27 mouse cellular contexts compared by ENCODE assay signal in the genomic region with DNA sequence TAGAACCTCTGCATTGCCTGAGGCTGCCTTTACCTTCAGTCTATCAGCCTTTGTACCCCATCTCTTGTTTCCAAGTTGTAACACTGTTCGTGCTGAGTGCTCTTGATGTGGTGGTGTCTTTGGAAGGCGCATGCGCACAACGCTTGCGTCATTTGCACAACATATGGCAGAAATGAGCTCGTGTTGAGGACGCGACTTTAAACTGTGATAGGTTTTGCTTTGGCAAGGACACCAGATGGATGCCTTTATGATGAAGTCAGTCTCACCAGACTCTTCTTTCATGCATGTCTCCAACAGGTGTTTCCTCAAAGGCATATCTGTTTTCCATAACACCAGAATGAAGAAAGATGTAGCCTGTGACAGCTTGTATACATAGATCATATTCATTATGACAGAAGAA.
DNase-seq lines count a peak whose midpoint lies in the region; ATAC-seq lines count a peak whose summit lies in the region.
"Had no signal": no experiment of that assay in that cellular context is flagged by ENCODE, and none has a peak within 500 bp of the region (broad histone marks: within the 10 kb centered on the region; RNA-seq: fewer than 3 reads in every experiment).

No protein-coding gene starts in this region.

- H3K9ac ChIP-seq in embryonic facial prominence, embryonic 14.5 days (ENCODE audit: low read depth, low read length), result no peak overlapping the region
- H3K9ac ChIP-seq in heart, embryonic 11.5 days (ENCODE audit: low read depth, low read length), result no peak overlapping the region
- H3K9ac ChIP-seq: embryonic facial prominence, embryonic 13.5 days; forebrain, embryonic 12.5 days; heart, embryonic 13.5 days; hindbrain, embryonic 14.5 days had no signal

- H3K27me3 ChIP-seq in embryonic facial prominence, embryonic 14.5 days (replicated peaks; ENCODE audit: control insufficient read depth, insufficient read depth, low read length), result no peaks in the 10 kb centered on the region
- H3K27me3 ChIP-seq in embryonic facial prominence, embryonic 10.5 days (replicated peaks; ENCODE audit: low read depth, poor library complexity, severe bottlenecking), result peaks cover 6% of the 10 kb centered on the region; the same call in 1 of the 2 replicates
- H3K27me3 ChIP-seq in heart, embryonic 11.5 days (ENCODE audit: control insufficient read depth, insufficient read depth, low read length), result no peaks in the 10 kb centered on the region
- no peaks in the 10 kb centered on the region for H3K27me3 ChIP-seq in limb, embryonic 10.5 days (ENCODE audit: low read depth, poor library complexity, severe bottlenecking)
- H3K27me3 ChIP-seq: embryonic facial prominence, embryonic 13.5 days; forebrain, embryonic 12.5 days; heart, embryonic 13.5 days had no signal

- WGBS in embryonic facial prominence, embryonic 14.5 days, result 69% methylated on average over 8 of the region's 8 CpGs
- 94% methylated on average over 8 of the region's 8 CpGs for WGBS in embryonic facial prominence, embryonic 10.5 days
- 84% methylated on average over 8 of the region's 8 CpGs for WGBS in heart, embryonic 11.5 days (ENCODE audit: insufficient replicate concordance)
- 94% methylated on average over 8 of the region's 8 CpGs for WGBS in limb, embryonic 10.5 days

- no peaks in the 10 kb centered on the region for H3K4me1 ChIP-seq in embryonic facial prominence, embryonic 14.5 days (ENCODE audit: control insufficient read depth, insufficient read depth, low read length)
- peaks cover 35% of the 10 kb centered on the region for H3K4me1 ChIP-seq in embryonic facial prominence, embryonic 10.5 days
- no peaks in the 10 kb centered on the region for H3K4me1 ChIP-seq in heart, embryonic 11.5 days (ENCODE audit: control insufficient read depth, insufficient read depth, low read length)
- H3K4me1 ChIP-seq in limb, embryonic 10.5 days, result peaks cover 49% of the 10 kb centered on the region
- H3K4me1 ChIP-seq: forebrain, embryonic 12.5 days had no signal

- no peaks in the 10 kb centered on the region for H3K9me3 ChIP-seq in embryonic facial prominence, embryonic 14.5 days (ENCODE audit: control insufficient read depth, low read length)
- H3K9me3 ChIP-seq in embryonic facial prominence, embryonic 10.5 days, result peaks cover 5% of the 10 kb centered on the region; the same call in 1 of the 2 replicates
- no peaks in the 10 kb centered on the region for H3K9me3 ChIP-seq in heart, embryonic 11.5 days (replicated peaks; ENCODE audit: control insufficient read depth, low read length)
- H3K9me3 ChIP-seq in limb, embryonic 10.5 days (replicated peaks), result 0 out of 2 replicates have a peak, but pooled peaks cover 2% of the 10 kb centered on the region
- H3K9me3 ChIP-seq: embryonic facial prominence, embryonic 13.5 days; G1E; heart, embryonic 13.5 days had no signal

- H3K27ac ChIP-seq in embryonic facial prominence, embryonic 14.5 days (replicated peaks; ENCODE audit: low read depth, low read length), result no peak overlapping the region
- H3K27ac ChIP-seq in embryonic facial prominence, embryonic 10.5 days (replicated peaks), result no peak overlapping the region
- H3K27ac ChIP-seq in heart, embryonic 11.5 days (ENCODE audit: low read depth, low read length), result no peak overlapping the region
- H3K27ac ChIP-seq in limb, embryonic 10.5 days, result no peak overlapping the region
- H3K27ac ChIP-seq: embryonic facial prominence, embryonic 13.5 days; forebrain, embryonic 12.5 days; gastrocnemius, adult 2 months; heart, embryonic 13.5 days; hindbrain, embryonic 14.5 days; hindbrain, postnatal 0 days had no signal

- H3K4me3 ChIP-seq in embryonic facial prominence, embryonic 14.5 days (ENCODE audit: low read depth, low read length), result no peak overlapping the region
- no peak overlapping the region for H3K4me3 ChIP-seq in embryonic facial prominence, embryonic 10.5 days
- H3K4me3 ChIP-seq in heart, embryonic 11.5 days (ENCODE audit: low read depth, low read length), result no peak overlapping the region
- H3K4me3 ChIP-seq in limb, embryonic 10.5 days, result no peak overlapping the region
- H3K4me3 ChIP-seq: embryonic facial prominence, embryonic 13.5 days; forebrain, embryonic 12.5 days; gastrocnemius, adult 2 months; heart, embryonic 13.5 days had no signal

- H3K4me2 ChIP-seq in embryonic facial prominence, embryonic 14.5 days (ENCODE audit: low read depth, low read length), result no peak overlapping the region
- H3K4me2 ChIP-seq in heart, embryonic 11.5 days, result no peak overlapping the region
- H3K4me2 ChIP-seq: embryonic facial prominence, embryonic 13.5 days; forebrain, embryonic 12.5 days; heart, embryonic 13.5 days; hindbrain, embryonic 14.5 days had no signal

- DNase-seq in embryonic facial prominence, embryonic 14.5 days (ENCODE audit: low spot score), result peak; percentile 72
- DNase-seq in embryonic facial prominence, embryonic 10.5 days (ENCODE audit: low spot score), result no peak
- DNase-seq in heart, adult 11 months, result peak; percentile 51
- peak; percentile 27 for DNase-seq in limb, embryonic 10.5 days (ENCODE audit: low spot score)
- DNase-seq in urinary bladder, adult 18-20 months (ENCODE audit: low spot score in 2 of 2), result no peak
- no peak for DNase-seq in thymus, postnatal 36 days
- DNase-seq: adrenal gland, postnatal 10 days; adrenal gland, postnatal 36 days; cerebellum, adult 11 months; cerebellum, adult 2 months; cerebellum, adult 9-11 months; cerebellum, postnatal 25 days; gastrocnemius, adult 2 months; gastrocnemius, postnatal 14 days; heart, adult 18-20 months; heart, postnatal 14 days; heart, postnatal 4 days had no signal

- no peaks in the 10 kb centered on the region for H3K36me3 ChIP-seq in embryonic facial prominence, embryonic 14.5 days (ENCODE audit: control insufficient read depth, insufficient read depth, low read length)
- H3K36me3 ChIP-seq in embryonic facial prominence, embryonic 10.5 days (replicated peaks), result no peaks in the 10 kb centered on the region
- H3K36me3 ChIP-seq in heart, embryonic 11.5 days (ENCODE audit: control insufficient read depth, insufficient read depth, low read length), result no peaks in the 10 kb centered on the region
- H3K36me3 ChIP-seq in limb, embryonic 10.5 days, result no peaks in the 10 kb centered on the region
- H3K36me3 ChIP-seq: embryonic facial prominence, embryonic 13.5 days; forebrain, embryonic 12.5 days; G1E; heart, embryonic 13.5 days had no signal

- ATAC-seq in embryonic facial prominence, embryonic 14.5 days (ENCODE audit: low read depth), result no peak
- no peak for ATAC-seq in heart, embryonic 11.5 days (replicated peaks; ENCODE audit: insufficient number of reproducible peaks, low FRiP score, low TSS enrichment)
- ATAC-seq: forebrain, embryonic 16.5 days; hindbrain, postnatal 0 days; inflammation-experienced regulatory T-cells, adult 6 months; Patski had no signal

Comparison
In these comparisons a context has a peak if more than half of its experiments do, and no peak if none do; other contexts are left out.
1. DNase-seq: peak in embryonic facial prominence, embryonic 14.5 days (single experiment), heart, adult 11 months (single experiment) and limb, embryonic 10.5 days (single experiment); none in embryonic facial prominence, embryonic 10.5 days (single experiment), urinary bladder, adult 18-20 months (0 of 2) and thymus, postnatal 36 days (0 of 2).